Mouse (Mus musculus): ENCODE results near the gene Commd2.
A peak's percentile ranks its signal among the peaks of the same experiment; 100 is the strongest.

The Commd2 gene

GRCm38 (mm10) chr3:57651231-57651864 is at the start of gene Commd2:
Commd2 (minus strand) TSS chr3:57651715.
- DNase-seq (ENCODE audit: low read depth): peak; percentile 88

DNA sequence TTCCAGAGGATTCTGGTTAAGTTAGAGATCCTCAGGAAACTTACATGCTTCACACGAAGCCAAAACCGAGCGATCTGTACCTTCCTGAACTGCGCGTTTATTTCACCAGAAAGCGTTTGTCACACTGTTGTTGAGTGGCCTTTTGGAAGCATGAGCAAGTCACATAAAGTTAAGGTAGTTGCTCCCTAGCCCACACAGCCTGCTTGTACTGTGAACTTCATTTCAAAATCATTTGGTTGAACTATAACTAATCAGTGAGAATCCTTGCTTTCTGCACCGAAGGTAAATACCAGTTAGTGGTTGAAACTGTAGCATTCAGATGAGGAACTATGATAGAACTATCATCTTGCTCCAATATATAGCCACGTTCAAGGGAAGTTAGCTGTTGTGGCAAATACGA is 45.3 kb upstream of the Commd2 start:
- no peak for DNase-seq (ENCODE audit: low read depth)

- no peak for DNase-seq (ENCODE audit: low read depth)
Measured at GRCm38 (mm10) chr3:57696249-57696648, 44.7 kb upstream of the Commd2 start.

GRCm38 (mm10) chr3:57692719-57693118 is 41.2 kb upstream of the Commd2 start, which contains the start of gene Ankub1:
Ankub1 (minus strand) TSS chr3:57692799.
- DNase-seq (ENCODE audit: low read depth): no peak

DNA sequence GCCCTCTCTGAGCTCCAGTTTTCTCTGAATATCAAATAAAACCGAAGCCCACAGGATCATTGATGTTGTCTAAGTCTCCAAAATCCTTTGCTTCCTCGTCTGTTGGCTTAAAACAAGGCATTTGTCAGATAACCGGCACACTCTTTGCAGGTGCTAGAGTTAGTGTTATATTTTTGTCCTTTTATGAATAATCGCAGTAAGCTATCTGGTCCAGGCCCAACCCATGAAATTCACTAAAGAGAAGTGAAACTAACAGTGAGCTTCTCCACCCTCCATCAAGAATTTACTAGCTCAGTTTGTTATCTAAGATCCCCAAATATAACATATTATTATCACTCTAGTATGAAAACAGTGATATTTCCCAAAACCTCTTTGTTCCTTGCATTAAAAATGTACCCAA is 40.3 kb upstream of the Commd2 start:
- no peak for DNase-seq (ENCODE audit: low read depth)

- DNase-seq (ENCODE audit: low read depth): no peak
Measured at GRCm38 (mm10) chr3:57677786-57678185, 26.3 kb upstream of the Commd2 start.

GRCm38 (mm10) chr3:57674075-57674474 is 22.6 kb upstream of the Commd2 start:
- no peak for DNase-seq (ENCODE audit: low read depth)

- DNase-seq (ENCODE audit: low read depth): no peak
Measured at GRCm38 (mm10) chr3:57673586-57673985, 22.1 kb upstream of the Commd2 start.

DNA sequence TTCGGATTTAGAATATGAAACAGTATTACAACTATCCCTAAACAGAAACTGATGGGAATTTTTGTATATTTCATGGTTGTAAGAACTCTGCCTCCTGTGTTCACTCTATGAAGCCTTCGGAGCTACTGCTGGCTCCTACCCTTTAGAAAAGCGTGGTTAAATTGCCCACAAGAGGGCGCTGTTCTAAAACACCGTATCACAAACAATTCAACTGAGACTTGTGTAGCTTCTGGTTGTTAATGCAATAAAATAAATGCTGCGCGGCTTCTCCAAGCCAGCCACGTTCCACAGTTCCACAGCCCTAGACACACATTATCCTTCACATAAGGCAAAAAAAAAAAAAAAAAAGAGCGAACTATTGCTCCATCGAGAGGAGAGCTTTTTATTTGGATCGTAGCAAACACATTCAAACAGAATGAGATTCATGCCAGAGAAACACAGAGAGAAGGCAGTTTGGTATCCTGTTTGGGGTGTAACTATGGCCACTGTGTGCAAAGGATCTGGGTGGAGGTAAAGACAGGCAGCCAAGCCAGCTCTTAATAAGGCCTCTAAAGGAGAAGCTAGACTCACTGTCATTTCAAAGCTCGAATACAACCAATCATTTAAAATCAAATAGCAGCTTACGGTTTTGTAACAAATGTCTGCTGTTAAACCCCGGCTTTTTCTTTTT is 15.7 kb upstream of the Commd2 start:
- DNase-seq (ENCODE audit: low read depth): peak; percentile 88

DNA sequence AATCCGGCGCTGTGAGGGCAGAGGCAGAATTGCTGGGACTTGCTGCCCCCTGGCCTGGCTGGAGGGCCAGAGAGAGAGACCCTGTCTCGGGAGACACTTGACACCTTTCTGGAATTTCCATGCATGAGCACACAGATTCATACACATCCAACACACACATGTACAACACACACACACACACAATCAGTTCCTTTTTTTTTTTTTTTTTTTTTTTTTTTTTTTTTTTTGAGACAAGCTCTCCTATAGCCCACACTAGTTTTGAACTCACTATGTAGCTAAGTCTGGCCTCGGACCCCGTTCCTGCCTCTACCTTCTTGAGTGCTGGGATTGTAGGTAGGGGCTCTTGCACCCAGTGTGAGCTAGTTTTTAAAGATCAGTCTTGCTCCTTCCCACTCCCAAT is 14.4 kb upstream of the Commd2 start:
- no peak for DNase-seq (ENCODE audit: low read depth)

DNA sequence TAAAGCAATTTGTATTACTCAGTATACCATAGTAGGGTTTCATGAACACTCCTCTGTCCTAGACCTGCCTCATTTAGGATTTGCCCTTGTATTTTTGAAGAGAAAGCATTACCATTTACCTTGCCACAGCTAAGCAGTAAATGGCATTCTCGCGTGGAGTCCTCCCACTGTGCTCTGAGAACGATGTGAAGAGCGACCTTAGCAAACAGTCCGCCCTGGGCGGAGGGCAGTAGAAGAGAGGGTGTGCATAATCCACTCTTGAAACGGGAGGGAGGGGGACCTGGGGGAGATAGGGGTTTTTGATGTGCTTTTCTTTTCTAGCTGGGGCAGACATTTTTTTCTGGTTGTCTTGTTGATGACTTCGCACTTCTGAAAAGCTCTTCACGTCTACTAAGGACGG is 13.2 kb upstream of the Commd2 start:
- DNase-seq (ENCODE audit: low read depth): no peak

DNA sequence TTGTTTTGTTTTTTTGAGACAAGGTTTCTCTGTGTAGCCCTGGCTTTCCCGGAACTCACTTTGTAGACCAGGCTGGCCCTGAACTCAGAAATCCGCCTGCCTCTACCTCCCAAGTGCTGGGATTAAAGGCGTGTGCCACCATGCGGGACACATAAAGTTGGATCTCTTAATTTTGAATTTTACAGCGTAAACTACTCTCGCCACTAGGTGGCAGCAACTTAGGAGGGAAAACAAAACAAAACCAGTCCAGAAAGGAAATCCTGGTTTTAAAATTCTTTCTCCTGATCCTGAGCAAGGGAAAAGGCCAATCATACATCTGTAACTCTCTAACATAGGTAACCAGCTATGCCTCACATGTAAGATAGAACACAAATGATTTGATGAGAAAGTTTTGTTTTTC is 12.2 kb upstream of the Commd2 start:
- peak; percentile 84 for DNase-seq (ENCODE audit: low read depth)

GRCm38 (mm10) chr3:57658608-57659007 is 7.1 kb upstream of the Commd2 start:
- no peak for DNase-seq (ENCODE audit: low read depth)

- DNase-seq (ENCODE audit: low read depth): no peak
Measured at GRCm38 (mm10) chr3:57653646-57654045, 2.1 kb upstream of the Commd2 start.

DNA sequence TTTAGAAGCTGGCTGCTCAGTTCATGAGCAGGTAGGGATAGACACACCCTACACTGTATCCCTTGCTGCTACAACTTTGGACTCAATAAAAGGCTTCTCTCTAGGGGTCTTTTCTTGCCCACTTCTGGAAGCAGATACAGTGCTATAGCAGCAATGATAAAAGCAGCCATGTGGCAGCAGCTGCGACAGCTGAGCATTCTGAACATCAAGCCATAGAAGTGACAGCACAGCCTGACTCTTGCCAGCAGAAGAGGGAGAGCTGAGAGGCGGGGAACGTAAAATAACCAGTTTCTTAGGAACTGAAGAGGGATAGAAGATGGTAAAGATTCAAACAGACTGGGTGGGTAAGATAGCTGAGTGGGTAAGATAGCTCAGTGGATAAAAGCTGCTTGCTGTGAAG is 970 bp upstream of the Commd2 start:
- no peak for DNase-seq (ENCODE audit: low read depth)

GRCm38 (mm10) chr3:57651865-57652259 is 347 bp upstream of the Commd2 start:
- DNase-seq (ENCODE audit: low read depth): no peak

DNA sequence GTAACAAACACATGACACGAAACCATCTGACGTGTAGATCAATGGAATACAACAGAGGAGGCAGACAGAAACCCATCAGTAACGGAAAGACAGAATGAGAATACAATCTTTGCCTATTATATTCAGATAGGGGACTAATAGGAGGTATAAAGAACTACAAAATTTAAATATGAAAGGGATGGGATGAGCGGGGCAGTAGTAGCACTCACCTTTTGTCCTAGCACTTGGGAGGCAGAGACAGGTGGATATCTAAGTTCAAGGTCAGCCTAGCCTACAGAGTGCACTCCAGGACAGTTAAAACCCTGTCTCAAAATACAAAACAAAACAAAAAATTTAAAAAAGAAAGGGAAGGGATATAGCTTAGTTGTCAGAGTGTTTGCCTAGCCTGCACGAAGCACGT is 8.3 kb downstream of the Commd2 start:
- no peak for DNase-seq (ENCODE audit: low read depth)

DNA sequence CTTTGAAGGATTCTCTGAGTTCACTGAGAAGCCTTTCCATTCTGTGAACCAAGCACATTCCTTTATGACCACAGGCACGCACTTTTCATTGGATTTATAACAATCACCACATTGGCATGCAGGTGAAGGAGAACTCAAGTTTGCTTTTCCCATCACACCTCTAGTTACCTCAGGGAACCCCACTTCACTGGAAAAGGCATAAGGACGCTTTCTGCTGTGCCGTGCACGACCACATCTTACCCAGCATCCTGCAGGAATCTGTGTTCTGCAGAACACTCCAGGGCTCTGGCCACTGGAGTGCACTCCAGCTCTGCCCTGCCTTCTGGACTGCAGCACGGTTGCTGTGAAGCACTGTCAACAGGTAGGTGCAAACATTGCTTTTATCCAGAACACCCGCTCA is 13.9 kb downstream of the Commd2 start:
- no peak for DNase-seq (ENCODE audit: low read depth)

GRCm38 (mm10) chr3:57634763-57635487 is 16.6 kb downstream of the Commd2 start:
- DNase-seq (ENCODE audit: low read depth): no peak

DNA sequence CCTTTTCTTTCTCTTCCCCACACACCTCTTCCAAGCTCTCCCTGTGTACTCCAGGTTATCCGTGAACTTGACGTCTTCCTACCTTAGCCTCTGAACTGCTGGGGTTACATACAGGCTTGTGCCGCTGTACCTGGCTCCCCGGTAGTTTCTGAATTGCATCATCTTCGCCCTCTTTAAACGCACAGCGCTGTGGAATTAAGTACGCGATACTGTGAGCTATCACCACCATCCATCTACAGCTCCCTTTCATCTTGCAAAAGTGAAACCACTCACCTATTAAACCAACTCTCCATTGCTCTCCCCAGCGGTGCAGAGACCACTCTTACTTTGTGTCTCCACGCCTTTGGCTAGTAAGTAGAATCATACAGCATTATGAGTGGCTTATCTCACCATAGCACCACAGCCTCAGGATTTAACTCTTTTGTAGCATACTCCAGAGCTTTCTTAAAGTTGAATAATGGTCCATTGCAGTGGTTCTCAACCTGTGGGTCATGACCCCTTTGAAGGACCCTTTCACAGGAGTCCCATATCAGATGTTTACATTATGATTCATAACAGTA is 24.5 kb downstream of the Commd2 start:
- no peak for DNase-seq (ENCODE audit: low read depth)

- peak; percentile 76 for DNase-seq (ENCODE audit: low read depth)
Measured at GRCm38 (mm10) chr3:57625275-57625997, 26.1 kb downstream of the Commd2 start.

DNA sequence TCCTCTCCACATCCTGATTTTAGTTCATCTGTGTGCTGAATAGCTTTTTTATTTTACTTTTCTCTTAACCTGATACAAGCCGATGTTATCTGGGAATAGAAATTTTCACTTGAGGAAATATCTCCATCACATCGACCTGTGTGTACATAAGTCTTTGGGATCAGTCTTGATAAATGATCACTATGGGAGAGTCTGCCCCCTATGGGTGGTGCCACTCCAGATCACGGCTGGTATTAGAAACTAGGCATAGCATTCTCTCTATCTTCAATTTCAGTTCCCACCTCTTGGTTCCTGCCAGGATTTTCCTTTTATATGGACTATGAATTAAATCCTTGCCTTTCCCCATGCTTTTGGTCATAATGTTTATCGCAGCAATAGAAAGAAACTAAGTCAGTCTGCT is 31.8 kb downstream of the Commd2 start:
- peak; percentile 18 for DNase-seq (ENCODE audit: low read depth)

Measured in 416B (cell line).